26 mouse cellular contexts compared by ENCODE assay signal in genomic region chr13:81550024-81550423, GRCm38 (mm10).
"Had no signal": no experiment of that assay in that cellular context is flagged by ENCODE, and none has a peak within 500 bp of the region (broad histone marks: within the 10 kb centered on the region; RNA-seq: fewer than 3 reads in every experiment).

No protein-coding gene starts in this region.

- H3K4me1 ChIP-seq: embryonic facial prominence, embryonic 10.5 days; embryonic facial prominence, embryonic 12.5 days; embryonic facial prominence, embryonic 13.5 days; embryonic facial prominence, embryonic 15.5 days; forebrain, embryonic 12.5 days; heart, embryonic 10.5 days; heart, embryonic 12.5 days had no signal

- H3K27me3 ChIP-seq: embryonic facial prominence, embryonic 12.5 days; embryonic facial prominence, embryonic 13.5 days; embryonic facial prominence, embryonic 15.5 days; forebrain, embryonic 12.5 days; heart, embryonic 12.5 days had no signal

- H3K4me3 ChIP-seq: embryonic facial prominence, embryonic 10.5 days; embryonic facial prominence, embryonic 12.5 days; embryonic facial prominence, embryonic 13.5 days; embryonic facial prominence, embryonic 15.5 days; erythroblast, embryonic 14.5 days; forebrain, embryonic 12.5 days; gastrocnemius, adult 2 months; heart, adult 2 months; heart, embryonic 10.5 days; heart, embryonic 12.5 days had no signal

- H3K9ac ChIP-seq: embryonic facial prominence, embryonic 12.5 days; embryonic facial prominence, embryonic 13.5 days; embryonic facial prominence, embryonic 15.5 days; forebrain, embryonic 12.5 days; heart, embryonic 12.5 days had no signal

- H3K36me3 ChIP-seq: embryonic facial prominence, embryonic 12.5 days; embryonic facial prominence, embryonic 13.5 days; embryonic facial prominence, embryonic 15.5 days; heart, embryonic 10.5 days; heart, embryonic 12.5 days had no signal

- H3K27ac ChIP-seq: embryonic facial prominence, embryonic 10.5 days; embryonic facial prominence, embryonic 12.5 days; embryonic facial prominence, embryonic 13.5 days; embryonic facial prominence, embryonic 15.5 days; forebrain, embryonic 12.5 days; gastrocnemius, adult 2 months; heart, adult 2 months; heart, embryonic 10.5 days had no signal

- DNase-seq: cerebellum, adult 2 months; cerebellum, adult 8-10 months; cerebellum, adult 9-10 months; cerebellum, adult 9-11 months; cerebellum, postnatal 10 days; cerebellum, postnatal 14 days; cerebellum, postnatal 25 days; cerebellum, postnatal 36 days; embryo, embryonic 11 days; gastrocnemius, adult 2 months; gastrocnemius, postnatal 10 days; gastrocnemius, postnatal 14 days; gastrocnemius, postnatal 25 days; gastrocnemius, postnatal 36 days; heart, adult 11 months; heart, adult 18-20 months; heart, adult 2 months had no signal

- H3K9me3 ChIP-seq: embryonic facial prominence, embryonic 10.5 days; embryonic facial prominence, embryonic 12.5 days; embryonic facial prominence, embryonic 13.5 days; embryonic facial prominence, embryonic 15.5 days; forebrain, embryonic 12.5 days; heart, embryonic 10.5 days; heart, embryonic 12.5 days had no signal

- H3K4me2 ChIP-seq: embryonic facial prominence, embryonic 12.5 days; embryonic facial prominence, embryonic 13.5 days; embryonic facial prominence, embryonic 15.5 days; forebrain, embryonic 12.5 days; heart, embryonic 11.5 days; heart, embryonic 12.5 days had no signal
